Mouse (Mus musculus): ENCODE measurements around the gene Sipa1l2. TPM values are rescaled to one million over a fixed set of nuclear protein-coding genes. Genes with fewer than 3 reads are reported as not detected.
"Not testable (repeated sequence)": the region's sequence is repeated elsewhere in the genome, so short reads cannot be mapped to it uniquely, and the experiment has no call there.

Sipa1l2 gene
- total RNA-seq, 2 experiments from 2014 or later, result 5.5 to 8.2 TPM

- no peak for DNase-seq
Observed at GRCm38 (mm10) chr8:125397981-125398380, 171.6 kb downstream of the Sipa1l2 start.

- not testable (repeated sequence) for DNase-seq
Observed at GRCm38 (mm10) chr8:125395682-125396081, 173.9 kb downstream of the Sipa1l2 start.

GRCm38 (mm10) chr8:125395032-125395431 lies 174.6 kb downstream of the Sipa1l2 start:
- no peak for DNase-seq

GRCm38 (mm10) chr8:125391685-125392084 lies 177.9 kb downstream of the Sipa1l2 start:
- no peak for DNase-seq

GRCm38 (mm10) chr8:125391271-125391670 lies 178.3 kb downstream of the Sipa1l2 start:
- DNase-seq, result no peak

- no peak for DNase-seq
Observed at GRCm38 (mm10) chr8:125390506-125390895, 179.1 kb downstream of the Sipa1l2 start.

- DNase-seq, result peak; percentile 43
Observed at GRCm38 (mm10) chr8:125389756-125390505, 179.7 kb downstream of the Sipa1l2 start.

GRCm38 (mm10) chr8:125389280-125389679 lies 180.3 kb downstream of the Sipa1l2 start:
- DNase-seq, result no peak

- no peak for DNase-seq
Observed at GRCm38 (mm10) chr8:125388404-125389180, 181.0 kb downstream of the Sipa1l2 start.

GRCm38 (mm10) chr8:125385519-125386150 lies 184.0 kb downstream of the Sipa1l2 start:
- DNase-seq, result peak; percentile 54

GRCm38 (mm10) chr8:125384551-125385183 lies 184.9 kb downstream of the Sipa1l2 start:
- DNase-seq, result no peak

GRCm38 (mm10) chr8:125381674-125382073 lies 187.9 kb downstream of the Sipa1l2 start:
- DNase-seq, result no peak

GRCm38 (mm10) chr8:125379939-125380338 lies 189.7 kb downstream of the Sipa1l2 start:
- DNase-seq, result no peak

- no peak for DNase-seq
Observed at GRCm38 (mm10) chr8:125379156-125379555, 190.5 kb downstream of the Sipa1l2 start.

- no peak for DNase-seq
Observed at GRCm38 (mm10) chr8:125377704-125378103, 191.9 kb downstream of the Sipa1l2 start.

GRCm38 (mm10) chr8:125376448-125376845 lies 193.2 kb downstream of the Sipa1l2 start:
- DNase-seq, result no peak

- no peak for DNase-seq
Observed at GRCm38 (mm10) chr8:125375659-125376447, 193.8 kb downstream of the Sipa1l2 start.

GRCm38 (mm10) chr8:125372596-125372995 lies 197.0 kb downstream of the Sipa1l2 start:
- DNase-seq, result no peak

- DNase-seq, result peak; percentile 34
Observed at GRCm38 (mm10) chr8:125369491-125370236, 199.9 kb downstream of the Sipa1l2 start.

GRCm38 (mm10) chr8:125368341-125369035 lies 201.1 kb downstream of the Sipa1l2 start:
- peak; percentile 78 for DNase-seq
